Mouse (Mus musculus) neural tube, embryonic 14.5 days (tissue): ENCODE data around the gene Mrps24. TPM values are rescaled to one million over a fixed set of nuclear protein-coding genes. Genes with fewer than 3 reads are reported as not detected.

ENCODE experiments used
- ATAC-seq: fragments of 200-750 bp; cut with Nextera tagmentation; 2 replicates; pipeline ENCODE4 v1.8.0; 2017; ENCODE audit warnings: low read depth, mild to moderate bottlenecking, moderate TSS enrichment, moderate library complexity
- H3K27ac ChIP-seq: fragments of 300-500 bp; sonication (generic); 2 replicates; pipeline ENCODE4 v1.5.1; 2014; ENCODE audit warnings: low read depth, mild to moderate bottlenecking, control low read depth, low read length, moderate library complexity, mixed read lengths
- H3K27me3 ChIP-seq: fragments of 300-500 bp; sonication (generic); 2 replicates; pipeline ENCODE4 v1.6.1; 2014; ENCODE audit warnings: low read length; ENCODE audit not compliant: control insufficient read depth, insufficient read depth
- H3K36me3 ChIP-seq: fragments of 300-500 bp; sonication (generic); 2 replicates; pipeline ENCODE4 v1.6.1; 2014; ENCODE audit warnings: low read length, mixed read lengths; ENCODE audit not compliant: control insufficient read depth, insufficient read depth
- H3K4me1 ChIP-seq: fragments of 300-500 bp; sonication (generic); 2 replicates; pipeline ENCODE4 v1.6.1; 2014; ENCODE audit warnings: low read length; ENCODE audit not compliant: control insufficient read depth, insufficient read depth
- H3K4me2 ChIP-seq: fragments of 300-500 bp; sonication (generic); 2 replicates; pipeline ENCODE4 v1.6.1; 2014; ENCODE audit warnings: mild to moderate bottlenecking, low read depth, low read length, control low read depth
- H3K4me3 ChIP-seq: fragments of 300-500 bp; sonication (generic); 2 replicates; pipeline ENCODE4 v1.5.1; 2014; ENCODE audit warnings: low read depth, low read length, control low read depth, mixed read lengths
- H3K9ac ChIP-seq: fragments of 300-500 bp; sonication (generic); replicated peaks from 2 replicates; pipeline ENCODE4 v1.6.1; 2014; ENCODE audit warnings: low read depth, mild to moderate bottlenecking, control low read depth, low read length, mixed read lengths
- H3K9me3 ChIP-seq: fragments of 300-500 bp; sonication (generic); 2 replicates; pipeline ENCODE4 v1.6.1; 2016; ENCODE audit warnings: low read length; ENCODE audit not compliant: control insufficient read depth
- WGBS: fragments of 180-500 bp; shearing (Covaris S2); extraction: QIAGEN DNeasy Blood & Tissue Kit; methylation state at CpG from one replicate; pipeline ENCODE4 v1.1.7; 2014; 5-methylcytosine and 5-hydroxymethylcytosine counted together
- polyA plus RNA-seq: library from polyadenylated mRNA; unstranded; fragments of >200 nt; fragmentation: Nextera tagmentation; extraction: Ambion mirVana; gene quantifications from 2 replicates; pipeline ENCODE4 v1.2.1, GENCODE M21; 2014

Mrps24 gene
- polyA plus RNA-seq, 1 experiment from 2014 or later = 199 TPM

GRCm38 (mm10) chr11:5738888-5739632 is 23.6 kb upstream of the Mrps24 start:
- ATAC-seq = no peak
- Histone ChIP-seq H3K36me3 (no peaks in the 10 kb centered on the region), H3K4me3 (no peak overlapping the region), H3K27ac (no peak overlapping the region), H3K9me3 (no peaks in the 10 kb centered on the region), H3K9ac (no peak overlapping the region), H3K4me2 (no peak overlapping the region), H3K4me1 (peaks cover 5% of the 10 kb centered on the region), H3K27me3 (peaks cover 4% of the 10 kb centered on the region; the same call in 1 of the 2 replicates)
- 80% methylated on average over 5 of the region's 5 CpGs for WGBS

GRCm38 (mm10) chr11:5737137-5737536 is 21.7 kb upstream of the Mrps24 start:
- Histone ChIP-seq H3K27ac (no peak overlapping the region), H3K4me3 (no peak overlapping the region), H3K9me3 (no peaks in the 10 kb centered on the region), H3K4me2 (no peak overlapping the region), H3K4me1 (peaks cover 5% of the 10 kb centered on the region), H3K9ac (no peak overlapping the region), H3K36me3 (no peaks in the 10 kb centered on the region), H3K27me3 (peaks cover 4% of the 10 kb centered on the region; the same call in 1 of the 2 replicates)
- ATAC-seq = no peak
- WGBS = 91% methylated on average over 5 of the region's 5 CpGs

- no peak overlapping the region for H3K4me3 ChIP-seq
- no peaks in the 10 kb centered on the region for H3K9me3 ChIP-seq
- no peak for ATAC-seq
- no peaks in the 10 kb centered on the region for H3K36me3 ChIP-seq
- 89% methylated on average over 4 of the region's 4 CpGs for WGBS
- H3K27me3 ChIP-seq = no peaks in the 10 kb centered on the region
- H3K27ac ChIP-seq = no peak overlapping the region
- no peak overlapping the region for H3K4me2 ChIP-seq
- H3K9ac ChIP-seq = no peak overlapping the region
- no peaks in the 10 kb centered on the region for H3K4me1 ChIP-seq
Observed at GRCm38 (mm10) chr11:5734323-5734722, 18.8 kb upstream of the Mrps24 start.

GRCm38 (mm10) chr11:5732401-5732800 is 16.9 kb upstream of the Mrps24 start:
- no peak for ATAC-seq
- no peaks in the 10 kb centered on the region for H3K27me3 ChIP-seq
- H3K9ac ChIP-seq = no peak overlapping the region
- H3K27ac ChIP-seq = no peak overlapping the region
- no peaks in the 10 kb centered on the region for H3K36me3 ChIP-seq
- no peak overlapping the region for H3K4me3 ChIP-seq
- H3K9me3 ChIP-seq = no peaks in the 10 kb centered on the region
- H3K4me1 ChIP-seq = no peaks in the 10 kb centered on the region
- WGBS = 50% methylated on average over 5 of the region's 5 CpGs
- no peak overlapping the region for H3K4me2 ChIP-seq

GRCm38 (mm10) chr11:5729582-5729981 is 14.1 kb upstream of the Mrps24 start:
- H3K4me2 ChIP-seq = no peak overlapping the region
- H3K27ac ChIP-seq = no peak overlapping the region
- H3K36me3 ChIP-seq = no peaks in the 10 kb centered on the region
- H3K9ac ChIP-seq = no peak overlapping the region
- H3K4me1 ChIP-seq = no peaks in the 10 kb centered on the region
- no peaks in the 10 kb centered on the region for H3K9me3 ChIP-seq
- H3K4me3 ChIP-seq = no peak overlapping the region
- H3K27me3 ChIP-seq = no peaks in the 10 kb centered on the region
- WGBS = 93% methylated on average over 9 of the region's 9 CpGs
- ATAC-seq = no peak

- no peak overlapping the region for H3K27ac ChIP-seq
- no peak for ATAC-seq
- no peak overlapping the region for H3K4me2 ChIP-seq
- no peaks in the 10 kb centered on the region for H3K9me3 ChIP-seq
- no peak overlapping the region for H3K4me3 ChIP-seq
- 94% methylated on average over 12 of the region's 12 CpGs for WGBS
- H3K4me1 ChIP-seq = no peaks in the 10 kb centered on the region
- peaks cover 35% of the 10 kb centered on the region for H3K36me3 ChIP-seq
- H3K9ac ChIP-seq = no peak overlapping the region
- H3K27me3 ChIP-seq = no peaks in the 10 kb centered on the region
Observed at GRCm38 (mm10) chr11:5718611-5719354, 3.3 kb upstream of the Mrps24 start.

GRCm38 (mm10) chr11:5716938-5717705 is 1.6 kb upstream of the Mrps24 start:
- H3K27ac ChIP-seq = no peak overlapping the region
- no peak overlapping the region for H3K4me2 ChIP-seq
- WGBS = 94% methylated on average over 34 of the region's 34 CpGs
- no peak for ATAC-seq
- no peaks in the 10 kb centered on the region for H3K9me3 ChIP-seq
- no peaks in the 10 kb centered on the region for H3K4me1 ChIP-seq
- no peaks in the 10 kb centered on the region for H3K27me3 ChIP-seq
- H3K4me3 ChIP-seq = no peak overlapping the region
- no peak overlapping the region for H3K9ac ChIP-seq
- peaks cover 36% of the 10 kb centered on the region for H3K36me3 ChIP-seq

- 92% methylated on average over 11 of the region's 11 CpGs for WGBS
- H3K27me3 ChIP-seq = no peaks in the 10 kb centered on the region
- no peak for ATAC-seq
- H3K4me1 ChIP-seq = no peaks in the 10 kb centered on the region
- no peak overlapping the region for H3K4me3 ChIP-seq
- H3K4me2 ChIP-seq = no peak overlapping the region
- no peak overlapping the region for H3K9ac ChIP-seq
- H3K27ac ChIP-seq = no peak overlapping the region
- peaks cover 36% of the 10 kb centered on the region for H3K36me3 ChIP-seq
- no peaks in the 10 kb centered on the region for H3K9me3 ChIP-seq
Observed at GRCm38 (mm10) chr11:5716246-5716645, 766 bp upstream of the Mrps24 start.

GRCm38 (mm10) chr11:5715179-5715578 is 301 bp downstream of the Mrps24 start:
- Histone ChIP-seq H3K36me3 (peaks cover 36% of the 10 kb centered on the region), H3K4me1 (no peaks in the 10 kb centered on the region), H3K27ac (no peak overlapping the region), H3K27me3 (no peaks in the 10 kb centered on the region), H3K4me2 (no peak overlapping the region), H3K9ac (no peak overlapping the region), H3K9me3 (no peaks in the 10 kb centered on the region), H3K4me3 (no peak overlapping the region)
- ATAC-seq = no peak
- 92% methylated on average over 9 of the region's 9 CpGs for WGBS
